Mouse (Mus musculus) gastrocnemius, adult 18-20 months (tissue): ENCODE results near the gene Saa3. TPM values are rescaled to one million over a fixed set of nuclear protein-coding genes. Genes with fewer than 3 reads are reported as not detected.
"Not testable (repeated sequence)": the region's sequence is repeated elsewhere in the genome, so short reads cannot be mapped to it uniquely, and the experiment has no call there.

Experiments
- DNase-seq: peaks from one replicate; pipeline ENCODE4 v3.0.0; 2021; ENCODE audit warnings: low spot score
- total RNA-seq, 2 experiments: library from RNA; stranded (reverse); gene quantifications; 2 replicates each; pipeline ENCODE4 v1.2.3; 2021

Gene Saa3
- total RNA-seq, 2 experiments from 2014 or later: not detected

GRCm38 (mm10) chr7:46712250-46712649, 3.2 kb downstream of the Saa3 start:
- DNase-seq: no peak

GRCm38 (mm10) chr7:46710390-46710844, 5.1 kb downstream of the Saa3 start, which contains the start of gene Saal1:
Gene Saal1 (minus strand): TSS chr7:46710680.
- peak; percentile 81 for DNase-seq

- DNase-seq: no peak
Observed at GRCm38 (mm10) chr7:46700521-46701025, 14.9 kb downstream of the Saa3 start.

GRCm38 (mm10) chr7:46696754-46697153, 18.7 kb downstream of the Saa3 start:
- no peak for DNase-seq

- no peak for DNase-seq
Observed at GRCm38 (mm10) chr7:46686827-46687226, 28.7 kb downstream of the Saa3 start.

- no peak for DNase-seq
Observed at GRCm38 (mm10) chr7:46680732-46681131, 34.8 kb downstream of the Saa3 start.

GRCm38 (mm10) chr7:46679044-46679443, 36.5 kb downstream of the Saa3 start:
- DNase-seq: not testable (repeated sequence)

GRCm38 (mm10) chr7:46678417-46678816, 37.1 kb downstream of the Saa3 start:
- no peak for DNase-seq

- DNase-seq: no peak
Observed at GRCm38 (mm10) chr7:46676808-46677360, 38.6 kb downstream of the Saa3 start.

- DNase-seq: no peak
Observed at GRCm38 (mm10) chr7:46675886-46676285, 39.6 kb downstream of the Saa3 start.

- no peak for DNase-seq
Observed at GRCm38 (mm10) chr7:46675061-46675460, 40.4 kb downstream of the Saa3 start.

- DNase-seq: peak; percentile 26
Observed at GRCm38 (mm10) chr7:46672160-46672672, 43.3 kb downstream of the Saa3 start, which contains the start of gene Tph1. Gene Tph1 (minus strand): TSS chr7:46672537.

GRCm38 (mm10) chr7:46667256-46667655, 48.2 kb downstream of the Saa3 start:
- DNase-seq: no peak

- DNase-seq: peak; percentile 12
Observed at GRCm38 (mm10) chr7:46665236-46665635, 50.3 kb downstream of the Saa3 start.

Other genes starting within 250 kb of the Saa3 start
- gene Sergef, start 75.9 kb downstream of the Saa3 start, total RNA-seq: 1 to 10 TPM; 3.9 to 4.3 TPM
- gene Tph1, start 43.2 kb downstream of the Saa3 start, total RNA-seq: under 1 TPM; 0.21 to 0.41 TPM
- gene Saal1, start 5.0 kb downstream of the Saa3 start, total RNA-seq: 1 to 10 TPM; 2.7 to 3.0 TPM
- under 1 TPM in 1 of 2 experiments, not detected in 1; 0.09 TPM for gene Saa4, start 16.9 kb upstream of the Saa3 start, total RNA-seq
- gene Saa1, start 27.3 kb upstream of the Saa3 start, total RNA-seq: not detected
- under 1 TPM in 1 of 2 experiments, not detected in 1; 0.40 TPM for gene Saa2, start 36.1 kb upstream of the Saa3 start, total RNA-seq
- 10 to 100 TPM; 11.2 to 12.1 TPM for gene Hps5, start 80.4 kb upstream of the Saa3 start, total RNA-seq
- gene Gtf2h1, start 80.4 kb upstream of the Saa3 start, total RNA-seq: 10 to 100 TPM; 15.4 to 18.2 TPM
- gene Ldha, start 125.8 kb upstream of the Saa3 start, total RNA-seq: 1,000 to 10,000 TPM; 2,332 to 2,702 TPM
- gene Ldhc, start 145.5 kb upstream of the Saa3 start, total RNA-seq: not detected
- 10 to 100 TPM; 54.4 to 59.1 TPM for gene Tsg101, start 204.3 kb upstream of the Saa3 start, total RNA-seq
- gene Uevld, start 242.8 kb upstream of the Saa3 start, total RNA-seq: 10 to 100 TPM; 10.5 to 11.5 TPM